Mouse (Mus musculus): Measurements from ENCODE around the gene Cfd.

The Cfd gene

DNA sequence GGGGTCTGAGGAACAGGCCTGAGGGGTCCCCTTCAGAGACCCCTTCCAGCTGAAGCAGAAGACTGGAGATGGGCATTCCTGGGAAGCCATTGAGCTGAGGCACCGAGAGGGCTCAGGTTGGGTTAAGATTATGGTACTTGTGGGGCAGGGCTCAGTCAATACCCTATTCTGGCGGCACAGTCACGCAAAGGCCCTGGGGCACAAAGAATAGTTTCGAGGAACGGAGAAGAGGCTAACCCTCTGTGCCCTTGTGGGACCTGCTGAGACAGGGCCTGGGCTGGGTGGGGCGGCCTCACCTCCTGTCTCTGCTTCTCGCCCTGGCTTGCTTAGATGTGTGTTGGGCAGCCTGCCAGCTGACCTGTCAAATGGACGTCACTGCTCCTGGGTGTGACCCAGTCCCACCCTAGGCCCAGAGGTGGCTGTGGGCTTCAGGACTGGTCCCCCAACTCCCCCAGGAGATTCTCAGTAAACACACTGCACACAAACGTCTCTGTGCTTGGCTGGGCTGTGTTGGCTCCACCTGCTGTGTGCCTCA lies 42.6 kb downstream of the Cfd start:
- DNase-seq (ENCODE audit: low spot score), result no peak

DNA sequence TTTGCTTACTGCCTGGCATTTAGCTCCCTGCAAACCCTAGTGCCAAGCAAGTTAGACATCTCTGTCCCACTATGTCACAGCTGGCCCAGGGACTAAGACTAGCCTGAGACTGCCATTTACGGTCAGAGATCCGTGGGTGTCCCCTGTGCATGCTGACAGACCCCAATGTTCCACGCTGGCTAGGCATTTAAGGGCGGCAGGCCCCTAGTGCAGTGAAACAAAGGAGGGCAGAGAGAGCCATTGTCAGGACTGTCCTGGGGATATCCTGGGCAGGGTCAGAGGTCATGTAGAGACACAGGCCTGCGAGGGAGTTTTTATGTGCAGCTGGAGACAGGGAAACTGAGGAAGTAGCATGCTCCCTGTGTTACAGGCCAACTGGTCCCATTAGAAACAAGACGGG lies 43.2 kb downstream of the Cfd start:
- DNase-seq (ENCODE audit: low spot score), result no peak

GRCm38 (mm10) chr10:79934272-79934721 lies 43.6 kb downstream of the Cfd start:
- peak; percentile 75 for DNase-seq (ENCODE audit: low spot score)

DNA sequence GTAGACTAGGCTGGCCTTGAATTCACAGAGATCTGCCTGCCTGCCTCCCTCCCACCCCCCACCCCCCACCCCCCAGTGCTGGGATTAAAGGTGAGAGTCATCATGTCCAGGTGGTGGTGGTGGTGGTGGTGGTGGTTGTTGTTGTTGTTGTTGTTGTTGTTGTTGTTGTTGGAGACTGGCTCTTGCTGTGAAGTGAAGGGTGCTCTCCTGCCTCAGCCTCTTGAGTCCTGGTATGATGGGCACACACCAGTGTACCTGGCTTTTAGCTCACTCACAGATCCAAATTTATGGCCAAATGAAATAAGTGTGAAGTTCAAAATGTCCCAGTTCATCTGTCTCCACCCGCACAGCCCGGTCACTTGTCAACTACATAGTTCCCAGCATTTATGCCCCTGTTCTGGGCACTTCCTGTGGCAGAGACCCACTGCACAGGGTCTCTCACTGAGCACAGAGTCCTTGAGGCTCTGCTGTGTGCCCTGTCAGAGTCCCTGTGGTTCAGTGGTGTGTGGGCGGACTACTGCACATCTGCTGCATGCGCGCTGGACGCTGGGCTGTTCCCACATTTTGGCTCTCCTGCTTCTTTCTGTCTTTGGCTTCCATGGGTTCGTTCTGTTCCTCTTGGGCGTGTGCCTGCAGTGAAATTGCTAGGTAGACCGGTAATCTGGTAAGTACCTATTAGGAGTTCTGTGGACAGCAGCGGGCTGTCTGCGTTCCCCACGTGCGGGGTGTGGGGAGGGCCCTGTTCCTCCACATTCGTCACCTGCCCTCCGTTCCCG lies 44.3 kb downstream of the Cfd start:
- no peak for DNase-seq (ENCODE audit: low spot score)

- DNase-seq (ENCODE audit: low spot score), result no peak
Observed at GRCm38 (mm10) chr10:79936284-79936910, 45.7 kb downstream of the Cfd start.

DNA sequence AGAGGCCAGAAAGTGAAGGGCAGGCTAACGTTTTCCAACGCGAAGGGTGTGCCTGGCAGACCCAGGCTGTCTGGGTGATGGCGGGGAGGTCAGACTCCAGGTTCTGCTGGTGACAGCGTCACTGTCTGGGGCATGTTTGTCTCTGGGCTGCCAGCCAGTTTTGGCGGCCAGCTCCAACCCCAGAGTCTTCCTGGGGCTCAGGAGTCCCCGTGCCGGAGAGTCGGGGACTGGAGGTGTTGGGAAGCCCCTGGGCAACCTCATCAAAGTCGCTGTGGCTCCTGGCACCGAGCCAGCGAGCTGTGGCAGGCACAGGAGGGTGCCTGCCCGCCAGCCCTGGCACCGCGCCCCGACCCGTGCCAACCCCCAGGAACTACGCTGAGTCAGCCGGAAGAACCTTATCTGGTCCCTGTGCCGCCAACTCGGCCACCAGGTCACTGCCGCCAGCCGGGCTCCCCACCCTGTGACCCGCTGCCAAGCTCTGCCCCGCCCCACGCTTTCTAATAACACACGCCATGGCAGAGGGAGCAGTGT lies 46.3 kb downstream of the Cfd start:
- peak; percentile 77 for DNase-seq (ENCODE audit: low spot score)

DNA sequence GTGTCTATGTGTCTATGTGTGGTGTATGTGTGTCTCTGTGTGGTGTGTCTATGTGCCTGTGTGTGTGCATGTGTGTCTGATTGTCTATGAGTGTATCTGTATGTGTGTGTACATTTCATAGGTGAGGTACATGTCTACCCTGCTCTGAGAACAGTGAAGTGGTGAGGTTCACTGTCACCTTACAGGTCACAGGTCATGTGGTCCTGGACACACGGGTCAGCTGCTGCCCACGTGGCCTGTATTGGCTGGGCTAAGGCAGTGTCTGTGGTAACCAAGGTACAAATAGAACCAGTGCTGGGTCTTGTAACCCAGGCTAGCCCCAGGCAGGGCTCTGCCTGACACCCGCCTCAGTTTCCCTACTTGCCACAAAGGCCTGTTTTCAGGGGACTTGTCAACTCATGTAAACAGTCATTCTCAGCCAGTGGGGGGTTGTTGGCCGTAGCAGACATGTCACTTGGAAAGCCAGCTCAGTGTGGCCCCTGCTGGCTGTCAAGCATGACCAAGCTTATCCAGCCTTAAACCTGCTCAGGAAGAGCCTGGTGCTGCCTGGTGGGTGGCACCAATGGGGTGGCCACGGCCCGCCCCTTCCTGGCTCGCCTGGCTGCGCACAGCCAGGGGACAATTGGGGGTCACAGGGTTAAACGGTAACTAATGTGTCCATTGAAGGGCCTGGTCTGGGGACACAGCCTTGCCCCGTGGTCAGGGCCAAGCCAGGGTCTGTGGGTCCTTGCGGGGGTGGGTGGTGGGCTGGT lies 47.3 kb downstream of the Cfd start:
- DNase-seq (ENCODE audit: low spot score), result no peak

GRCm38 (mm10) chr10:79940749-79941148 lies 50.1 kb downstream of the Cfd start:
- DNase-seq (ENCODE audit: low spot score), result no peak

All from ovary, postnatal 36 days (tissue).